Mouse (Mus musculus): Measurements from ENCODE around the gene Itga8.
A peak's percentile ranks its signal among the peaks of the same experiment; 100 is the strongest.

Itga8 gene

GRCm38 (mm10) chr2:12085492-12085891 is 216.2 kb downstream of the Itga8 start:
- DNase-seq (ENCODE audit: low spot score), result no peak

- peak; percentile 7 for DNase-seq (ENCODE audit: low spot score)
Observed at GRCm38 (mm10) chr2:12084341-12084740, 217.4 kb downstream of the Itga8 start.

GRCm38 (mm10) chr2:12077266-12077891 is 224.3 kb downstream of the Itga8 start:
- DNase-seq (ENCODE audit: low spot score), result no peak

GRCm38 (mm10) chr2:12065669-12066399 is 235.9 kb downstream of the Itga8 start:
- no peak for DNase-seq (ENCODE audit: low spot score)

- DNase-seq (ENCODE audit: low spot score), result no peak
Observed at GRCm38 (mm10) chr2:12060034-12060723, 241.5 kb downstream of the Itga8 start.
